Mouse (Mus musculus) ES-Bruce4 (cell line): ENCODE measurements at regions not wholly inside any gene's neighbourhood (a gene's known extent, or its start where the extent isn't known, plus 50 kb on each side); places are given as distances from the start of the nearest gene placed in this dataset.

Experiments
- CTCF ChIP-seq: IDR thresholded peaks from one replicate; pipeline ENCODE4 v1.8.1; 2011; ENCODE audit warnings: low read depth, low read length
- POLR2A ChIP-seq: IDR thresholded peaks from one replicate; pipeline ENCODE4 v1.8.1; 2011; ENCODE audit warnings: low read length; ENCODE audit not compliant: insufficient read depth

DNA sequence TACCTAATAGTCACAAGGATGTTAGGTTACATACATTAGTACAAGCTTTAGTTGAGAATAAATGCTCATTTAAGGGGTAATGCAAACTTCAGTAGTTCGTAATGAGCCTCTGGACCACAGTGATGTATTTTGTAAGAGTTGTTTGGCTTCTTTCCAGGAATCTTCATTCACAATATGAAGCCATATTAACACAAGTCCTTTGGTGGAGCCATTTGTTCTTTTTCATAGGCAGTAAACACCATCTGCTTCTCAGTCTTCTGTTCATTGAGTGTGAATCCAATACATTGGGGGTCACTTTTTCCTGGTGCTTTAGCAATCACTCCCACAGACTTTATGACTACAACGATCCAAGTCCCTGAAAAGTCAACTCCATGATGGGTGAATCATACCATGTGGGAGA lies 446.1 kb upstream of the Slc8a1 start:
- no peak for TF ChIP-seq POLR2A
- TF ChIP-seq CTCF = no peak
